Mouse (Mus musculus) intestine, embryonic 16.5 days (tissue): ENCODE data around the gene Ssh2. TPM values are rescaled to one million over a fixed set of nuclear protein-coding genes. Genes with fewer than 3 reads are reported as not detected.

Experiments used
- ATAC-seq: fragments of 200-750 bp; cut with Nextera tagmentation; 2 replicates; pipeline ENCODE4 v1.8.0; 2017; ENCODE audit warnings: moderate TSS enrichment, moderate library complexity
- H3K27ac ChIP-seq: fragments of 300-500 bp; sonication (generic); 2 replicates; pipeline ENCODE4 v1.5.1; 2014; ENCODE audit warnings: mild to moderate bottlenecking, low read length
- H3K27me3 ChIP-seq: fragments of 300-500 bp; sonication (generic); replicated peaks from 2 replicates; pipeline ENCODE4 v1.6.1; 2014; ENCODE audit warnings: low read length, control low read depth, mixed read lengths; ENCODE audit not compliant: control insufficient read depth, insufficient read depth
- H3K36me3 ChIP-seq: fragments of 300-500 bp; sonication (generic); 2 replicates; pipeline ENCODE4 v1.6.1; 2014; ENCODE audit warnings: low read length, control low read depth; ENCODE audit not compliant: control insufficient read depth, insufficient read depth
- H3K4me1 ChIP-seq: fragments of 300-500 bp; sonication (generic); 2 replicates; pipeline ENCODE4 v1.6.1; 2014; ENCODE audit warnings: low read length, control low read depth, mixed read lengths; ENCODE audit not compliant: control insufficient read depth, insufficient read depth
- H3K4me2 ChIP-seq: fragments of 300-500 bp; sonication (generic); 2 replicates; pipeline ENCODE4 v1.6.1; 2014; ENCODE audit warnings: low read depth, low read length, control low read depth
- H3K4me3 ChIP-seq: fragments of 300-500 bp; sonication (generic); 2 replicates; pipeline ENCODE4 v1.5.1; 2014; ENCODE audit warnings: mild to moderate bottlenecking, low read length
- H3K9ac ChIP-seq: fragments of 300-500 bp; sonication (generic); 2 replicates; pipeline ENCODE4 v1.6.1; 2014; ENCODE audit warnings: low read depth, low read length
- H3K9me3 ChIP-seq: fragments of 300-500 bp; sonication (generic); 2 replicates; pipeline ENCODE4 v1.6.1; 2016; ENCODE audit warnings: low read length, control low read depth; ENCODE audit not compliant: control insufficient read depth
- WGBS: fragments of 180-500 bp; shearing (Covaris S2); extraction: QIAGEN DNeasy Blood & Tissue Kit; methylation state at CpG from one replicate; pipeline ENCODE4 v1.1.7; 2014; 5-methylcytosine and 5-hydroxymethylcytosine counted together
- polyA plus RNA-seq: library from polyadenylated mRNA; unstranded; fragments of >200 nt; fragmentation: Nextera tagmentation; extraction: Ambion mirVana; gene quantifications from 2 replicates; pipeline ENCODE4 v1.2.1, GENCODE M21; 2015

Gene Ssh2
- polyA plus RNA-seq, 1 experiment from 2014 or later: 5.0 TPM

GRCm38 (mm10) chr11:77492911-77493332, 276.8 kb downstream of the Ssh2 start:
- ATAC-seq: peak; percentile 78
- peak overlapping the region; percentile 92 for H3K27ac ChIP-seq
- no peaks in the 10 kb centered on the region for H3K36me3 ChIP-seq
- under 1% methylated on average over 32 of the region's 32 CpGs for WGBS
- H3K27me3 ChIP-seq: no peaks in the 10 kb centered on the region
- H3K4me2 ChIP-seq: peak overlapping the region; percentile 93
- no peaks in the 10 kb centered on the region for H3K9me3 ChIP-seq
- peak overlapping the region; percentile 98 for H3K4me3 ChIP-seq
- peak overlapping the region; percentile 93 for H3K9ac ChIP-seq
- peaks cover 67% of the 10 kb centered on the region for H3K4me1 ChIP-seq

GRCm38 (mm10) chr11:77493512-77494343, 277.6 kb downstream of the Ssh2 start, which contains the start of gene Git1:
Git1 (plus strand) TSS chr11:77493562.
- Histone ChIP-seq H3K36me3 (no peaks in the 10 kb centered on the region), H3K4me3 (peak within 1 kb of the TSS; percentile 98), H3K4me1 (peaks cover 72% of the 10 kb centered on the region), H3K27me3 (no peaks in the 10 kb centered on the region), H3K9me3 (no peaks in the 10 kb centered on the region), H3K9ac (peak within 1 kb of the TSS; percentile 93), H3K4me2 (peak within 1 kb of the TSS; percentile 93), H3K27ac (peak within 1 kb of the TSS; percentile 92)
- 0 out of 2 replicates have a peak, but pooled peaks have one; percentile 2 for ATAC-seq
- WGBS: 1% methylated on average over 74 of the region's 74 CpGs

- ATAC-seq: no peak
- peak overlapping the region; percentile 92 for H3K27ac ChIP-seq
- WGBS: 20% methylated on average over 4 of the region's 4 CpGs
Observed at GRCm38 (mm10) chr11:77494344-77494676, 278.2 kb downstream of the Ssh2 start.

GRCm38 (mm10) chr11:77494782-77495181, 278.7 kb downstream of the Ssh2 start:
- peak overlapping the region; percentile 64 for H3K27ac ChIP-seq
- peak overlapping the region; percentile 98 for H3K4me3 ChIP-seq
- ATAC-seq: no peak
- peaks cover 67% of the 10 kb centered on the region for H3K4me1 ChIP-seq
- peak overlapping the region; percentile 93 for H3K9ac ChIP-seq
- peak overlapping the region; percentile 63 for H3K4me2 ChIP-seq
- no peaks in the 10 kb centered on the region for H3K9me3 ChIP-seq
- 59% methylated on average over 6 of the region's 6 CpGs for WGBS
- no peaks in the 10 kb centered on the region for H3K27me3 ChIP-seq
- H3K36me3 ChIP-seq: 0 out of 2 replicates have a peak, but pooled peaks cover 3% of the 10 kb centered on the region

More at GRCm38 (mm10) chr11:77494344-77494676, 278.2 kb downstream of the Ssh2 start:
- peak overlapping the region; percentile 93 for H3K9ac ChIP-seq
- H3K4me2 ChIP-seq: peak overlapping the region; percentile 63
- no peaks in the 10 kb centered on the region for H3K27me3 ChIP-seq
- H3K4me1 ChIP-seq: peaks cover 67% of the 10 kb centered on the region
- peak overlapping the region; percentile 98 for H3K4me3 ChIP-seq
- H3K9me3 ChIP-seq: no peaks in the 10 kb centered on the region
- 0 out of 2 replicates have a peak, but pooled peaks cover 1% of the 10 kb centered on the region for H3K36me3 ChIP-seq

GRCm38 (mm10) chr11:77495507-77495906, 279.4 kb downstream of the Ssh2 start:
- ATAC-seq: peak; percentile 7
- no peak overlapping the region for H3K4me3 ChIP-seq
- H3K4me1 ChIP-seq: peaks cover 61% of the 10 kb centered on the region
- H3K36me3 ChIP-seq: 0 out of 2 replicates have a peak, but pooled peaks cover 6% of the 10 kb centered on the region
- peak overlapping the region; percentile 63 for H3K4me2 ChIP-seq
- H3K27me3 ChIP-seq: no peaks in the 10 kb centered on the region
- no peaks in the 10 kb centered on the region for H3K9me3 ChIP-seq
- H3K27ac ChIP-seq: peak overlapping the region; percentile 64
- 0 out of 2 replicates have a peak overlapping the region, but pooled peaks have one; percentile 33 for H3K9ac ChIP-seq

GRCm38 (mm10) chr11:77497341-77497756, 281.3 kb downstream of the Ssh2 start:
- peaks cover 48% of the 10 kb centered on the region for H3K4me1 ChIP-seq
- no peak for ATAC-seq
- no peak overlapping the region for H3K4me3 ChIP-seq

GRCm38 (mm10) chr11:77497851-77498250, 281.8 kb downstream of the Ssh2 start:
- peak overlapping the region; percentile 16; the same call in 1 of the 2 replicates for H3K9ac ChIP-seq
- no peak overlapping the region for H3K4me2 ChIP-seq
- peak overlapping the region; percentile 62 for H3K27ac ChIP-seq
- no peak for ATAC-seq
- H3K27me3 ChIP-seq: no peaks in the 10 kb centered on the region
- H3K4me3 ChIP-seq: no peak overlapping the region
- no peaks in the 10 kb centered on the region for H3K9me3 ChIP-seq
- peaks cover 47% of the 10 kb centered on the region for H3K4me1 ChIP-seq
- H3K36me3 ChIP-seq: peaks cover 6% of the 10 kb centered on the region; the same call in 1 of the 2 replicates
- 66% methylated on average over 4 of the region's 4 CpGs for WGBS

More at GRCm38 (mm10) chr11:77497341-77497756, 281.3 kb downstream of the Ssh2 start:
- Histone ChIP-seq H3K9me3 (no peaks in the 10 kb centered on the region), H3K9ac (0 out of 2 replicates have a peak overlapping the region, but pooled peaks have one; percentile 12), H3K27me3 (no peaks in the 10 kb centered on the region), H3K4me2 (no peak overlapping the region), H3K36me3 (peaks cover 6% of the 10 kb centered on the region; the same call in 1 of the 2 replicates), H3K27ac (peak overlapping the region; percentile 65)
- 32% methylated on average over 6 of the region's 6 CpGs for WGBS

- ATAC-seq: no peak
- peaks cover 52% of the 10 kb centered on the region for H3K4me1 ChIP-seq
- peaks cover 12% of the 10 kb centered on the region for H3K36me3 ChIP-seq
- H3K27ac ChIP-seq: peak overlapping the region; percentile 62
- no peaks in the 10 kb centered on the region for H3K27me3 ChIP-seq
- no peak overlapping the region for H3K4me2 ChIP-seq
- peak overlapping the region; percentile 16 for H3K9ac ChIP-seq
- H3K9me3 ChIP-seq: no peaks in the 10 kb centered on the region
- WGBS: 71% methylated on average over 12 of the region's 12 CpGs
- H3K4me3 ChIP-seq: no peak overlapping the region
Observed at GRCm38 (mm10) chr11:77498261-77499139, 282.4 kb downstream of the Ssh2 start.

GRCm38 (mm10) chr11:77499354-77499753, 283.3 kb downstream of the Ssh2 start:
- ATAC-seq: no peak
- Histone ChIP-seq H3K36me3 (peaks cover 19% of the 10 kb centered on the region), H3K9ac (no peak overlapping the region)

More at GRCm38 (mm10) chr11:77499354-77499753, 283.3 kb downstream of the Ssh2 start:
- Histone ChIP-seq H3K27me3 (no peaks in the 10 kb centered on the region), H3K4me3 (no peak overlapping the region), H3K27ac (no peak overlapping the region), H3K4me1 (peaks cover 56% of the 10 kb centered on the region), H3K9me3 (no peaks in the 10 kb centered on the region), H3K4me2 (no peak overlapping the region)
- WGBS: 95% methylated on average over 7 of the region's 7 CpGs
